13 mouse cellular contexts compared by ENCODE assay signal in genomic region chr14:54180271-54180670, GRCm38 (mm10).
DNase-seq lines count a peak whose midpoint lies in the region; ATAC-seq and TF ChIP-seq lines count a peak whose summit lies in the region.
"Had no signal": no experiment of that assay in that cellular context is flagged by ENCODE, and none has a peak within 500 bp of the region (broad histone marks: within the 10 kb centered on the region; RNA-seq: fewer than 3 reads in every experiment).

No protein-coding gene starts in this region.

- TF ChIP-seq POLR2A in cerebellum, adult 2 months (IDR thresholded peaks at IDR 0.05; ENCODE audit: borderline replicate concordance, insufficient read depth, low read length), result no peak

- H3K9ac ChIP-seq in hindbrain, embryonic 15.5 days, result no peak overlapping the region
- H3K9ac ChIP-seq in hindbrain, embryonic 13.5 days, result no peak overlapping the region
- no peak overlapping the region for H3K9ac ChIP-seq in lung, embryonic 15.5 days
- no peak overlapping the region for H3K9ac ChIP-seq in midbrain, embryonic 15.5 days
- H3K9ac ChIP-seq: liver, embryonic 13.5 days had no signal

- ATAC-seq in cerebellum, adult (ENCODE audit: insufficient number of reproducible peaks, low FRiP score, low TSS enrichment), result no peak
- no peak; the same call in 1 of the 2 replicates for ATAC-seq in hindbrain, embryonic 15.5 days (ENCODE audit: low FRiP score, low read depth)
- ATAC-seq in hindbrain, embryonic 13.5 days (ENCODE audit: low FRiP score), result no peak
- 0 out of 2 replicates have a peak, but pooled peaks have one; percentile 7 for ATAC-seq in lung, embryonic 15.5 days (ENCODE audit: borderline replicate concordance, extremely low read depth, low FRiP score, low TSS enrichment)
- 0 out of 2 replicates have a peak, but pooled peaks have one; percentile 13 for ATAC-seq in midbrain, embryonic 15.5 days (replicated peaks)

- 28% methylated on average over 3 of the region's 3 CpGs for WGBS in cerebellum, adult 2 months
- 58% methylated on average over 3 of the region's 3 CpGs for WGBS in hindbrain, embryonic 15.5 days
- WGBS in hindbrain, embryonic 13.5 days, result 61% methylated on average over 3 of the region's 3 CpGs
- 52% methylated on average over 3 of the region's 3 CpGs for WGBS in lung, embryonic 15.5 days
- 37% methylated on average over 3 of the region's 3 CpGs for WGBS in midbrain, embryonic 15.5 days

- H3K4me2 ChIP-seq in hindbrain, embryonic 15.5 days, result no peak overlapping the region
- H3K4me2 ChIP-seq in hindbrain, embryonic 13.5 days, result no peak overlapping the region
- H3K4me2 ChIP-seq in lung, embryonic 15.5 days, result no peak overlapping the region
- no peak overlapping the region for H3K4me2 ChIP-seq in midbrain, embryonic 15.5 days
- H3K4me2 ChIP-seq: liver, embryonic 13.5 days had no signal

- H3K36me3 ChIP-seq in hindbrain, embryonic 15.5 days, result no peaks in the 10 kb centered on the region
- no peaks in the 10 kb centered on the region for H3K36me3 ChIP-seq in hindbrain, embryonic 13.5 days
- no peaks in the 10 kb centered on the region for H3K36me3 ChIP-seq in lung, embryonic 15.5 days
- no peaks in the 10 kb centered on the region for H3K36me3 ChIP-seq in midbrain, embryonic 15.5 days (replicated peaks)
- H3K36me3 ChIP-seq: liver, embryonic 13.5 days had no signal

- H3K9me3 ChIP-seq in hindbrain, embryonic 15.5 days, result no peaks in the 10 kb centered on the region
- no peaks in the 10 kb centered on the region for H3K9me3 ChIP-seq in hindbrain, embryonic 13.5 days
- H3K9me3 ChIP-seq in lung, embryonic 15.5 days, result no peaks in the 10 kb centered on the region
- no peaks in the 10 kb centered on the region for H3K9me3 ChIP-seq in midbrain, embryonic 15.5 days
- H3K9me3 ChIP-seq: liver, embryonic 13.5 days had no signal

- H3K4me3 ChIP-seq in cerebellum, adult 2 months (replicated peaks; ENCODE audit: insufficient read depth, low read depth, low read length), result no peak overlapping the region
- no peak overlapping the region for H3K4me3 ChIP-seq in hindbrain, embryonic 15.5 days
- no peak overlapping the region for H3K4me3 ChIP-seq in hindbrain, embryonic 13.5 days
- no peak overlapping the region for H3K4me3 ChIP-seq in lung, embryonic 15.5 days
- H3K4me3 ChIP-seq in midbrain, embryonic 15.5 days, result no peak overlapping the region
- H3K4me3 ChIP-seq: liver, embryonic 13.5 days; myocyte had no signal

- no peaks in the 10 kb centered on the region for H3K27me3 ChIP-seq in cerebellum, adult 2 months (ENCODE audit: control insufficient read depth, insufficient read depth, low read length)
- H3K27me3 ChIP-seq in hindbrain, embryonic 15.5 days, result no peaks in the 10 kb centered on the region
- H3K27me3 ChIP-seq in hindbrain, embryonic 13.5 days, result no peaks in the 10 kb centered on the region
- H3K27me3 ChIP-seq in lung, embryonic 15.5 days, result no peaks in the 10 kb centered on the region
- H3K27me3 ChIP-seq in midbrain, embryonic 15.5 days (replicated peaks), result no peaks in the 10 kb centered on the region

- no peaks in the 10 kb centered on the region for H3K4me1 ChIP-seq in cerebellum, adult 2 months (ENCODE audit: control insufficient read depth, insufficient read depth, low read length)
- peaks cover 37% of the 10 kb centered on the region for H3K4me1 ChIP-seq in hindbrain, embryonic 15.5 days (replicated peaks)
- peaks cover 49% of the 10 kb centered on the region for H3K4me1 ChIP-seq in hindbrain, embryonic 13.5 days (replicated peaks)
- peaks cover 49% of the 10 kb centered on the region for H3K4me1 ChIP-seq in lung, embryonic 15.5 days
- peaks cover 41% of the 10 kb centered on the region for H3K4me1 ChIP-seq in midbrain, embryonic 15.5 days

- TF ChIP-seq CTCF in cerebellum, adult 2 months (IDR thresholded peaks at IDR 0.05; ENCODE audit: borderline replicate concordance, insufficient read depth, low read depth, low read length), result no peak

- DNase-seq in cerebellum, adult 2 months, result no peak
- no peak for DNase-seq in lung, postnatal 36 days
- DNase-seq in adrenal gland, adult 2 months, result no peak
- DNase-seq: adrenal gland, postnatal 14 days; liver, embryonic 13.5 days; right cerebral cortex, postnatal 4 days had no signal

- 0 out of 2 replicates have a peak overlapping the region, but pooled peaks have one; percentile 0 for H3K27ac ChIP-seq in cerebellum, adult 2 months (ENCODE audit: insufficient read depth, low read length)
- peak overlapping the region; percentile 27; the same call in 1 of the 2 replicates for H3K27ac ChIP-seq in hindbrain, embryonic 15.5 days (replicated peaks)
- no peak overlapping the region for H3K27ac ChIP-seq in hindbrain, embryonic 13.5 days
- peak overlapping the region; percentile 34; the same call in 1 of the 2 replicates for H3K27ac ChIP-seq in lung, embryonic 15.5 days
- peak overlapping the region; percentile 51 for H3K27ac ChIP-seq in midbrain, embryonic 15.5 days
- H3K27ac ChIP-seq: liver, embryonic 13.5 days; macrophage had no signal

Comparison
In these comparisons a context has a peak if more than half of its experiments do, and no peak if none do; other contexts are left out.
1. ATAC-seq: peak in lung, embryonic 15.5 days (single experiment) and midbrain, embryonic 15.5 days (single experiment); none in cerebellum, adult (single experiment), hindbrain, embryonic 15.5 days (single experiment) and hindbrain, embryonic 13.5 days (single experiment).